Mouse (Mus musculus): ENCODE results near the gene Usp47. TPM values are rescaled to one million over a fixed set of nuclear protein-coding genes. Genes with fewer than 3 reads are reported as not detected.

Gene Usp47
- total RNA-seq, 1 experiment from 2014 or later, result 128 TPM

DNA sequence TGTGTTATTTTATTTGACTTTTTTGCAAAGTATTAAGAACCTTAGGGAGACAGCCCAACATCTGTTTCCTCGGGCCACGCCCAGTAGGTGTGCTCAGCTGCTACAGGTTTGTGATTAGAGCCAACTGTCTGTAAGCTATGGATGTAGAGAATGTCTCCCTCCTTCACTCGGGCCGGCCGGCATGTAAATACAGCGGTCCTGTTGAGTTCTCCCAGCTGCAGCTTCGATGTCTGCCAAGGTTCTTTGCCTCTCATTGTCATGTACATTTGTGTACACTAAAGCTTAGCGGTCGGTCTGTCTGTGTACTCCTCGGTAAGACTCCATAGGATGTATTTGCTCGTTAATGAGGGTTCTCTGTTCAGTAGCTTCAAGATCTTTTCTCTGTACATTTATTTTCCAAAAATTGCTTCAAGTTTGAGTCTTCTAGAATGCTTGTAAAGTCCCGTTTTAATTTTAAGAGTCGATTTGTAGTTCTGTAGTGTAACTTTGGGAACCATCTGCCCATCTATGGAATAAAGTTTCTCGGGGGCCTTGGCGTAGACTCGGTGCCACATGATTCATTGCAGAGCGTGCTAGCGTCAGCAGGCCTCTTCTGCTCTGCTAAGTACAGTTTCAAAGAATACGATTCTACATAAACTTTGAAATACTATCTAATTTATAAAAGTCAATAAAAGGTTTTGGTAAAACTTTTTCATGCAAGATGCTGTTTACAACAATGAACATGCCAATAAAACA is 87.5 kb downstream of the Usp47 start:
- no peak for ATAC-seq (replicated peaks; ENCODE audit: insufficient number of reproducible peaks, low FRiP score, low TSS enrichment, poor library complexity, severe bottlenecking)

GRCm38 (mm10) chr7:112117501-112117900 is 94.2 kb downstream of the Usp47 start:
- no peak for ATAC-seq (replicated peaks; ENCODE audit: insufficient number of reproducible peaks, low FRiP score, low TSS enrichment, poor library complexity, severe bottlenecking)

- no peak for ATAC-seq (replicated peaks; ENCODE audit: insufficient number of reproducible peaks, low FRiP score, low TSS enrichment, poor library complexity, severe bottlenecking)
Observed at GRCm38 (mm10) chr7:112118086-112118485, 94.8 kb downstream of the Usp47 start.

GRCm38 (mm10) chr7:112119248-112119647 is 95.9 kb downstream of the Usp47 start:
- no peak for ATAC-seq (replicated peaks; ENCODE audit: insufficient number of reproducible peaks, low FRiP score, low TSS enrichment, poor library complexity, severe bottlenecking)

GRCm38 (mm10) chr7:112120861-112121810 is 97.8 kb downstream of the Usp47 start:
- ATAC-seq (replicated peaks; ENCODE audit: insufficient number of reproducible peaks, low FRiP score, low TSS enrichment, poor library complexity, severe bottlenecking), result no peak

- no peak for ATAC-seq (replicated peaks; ENCODE audit: insufficient number of reproducible peaks, low FRiP score, low TSS enrichment, poor library complexity, severe bottlenecking)
Observed at GRCm38 (mm10) chr7:112121866-112122500, 98.7 kb downstream of the Usp47 start.

DNA sequence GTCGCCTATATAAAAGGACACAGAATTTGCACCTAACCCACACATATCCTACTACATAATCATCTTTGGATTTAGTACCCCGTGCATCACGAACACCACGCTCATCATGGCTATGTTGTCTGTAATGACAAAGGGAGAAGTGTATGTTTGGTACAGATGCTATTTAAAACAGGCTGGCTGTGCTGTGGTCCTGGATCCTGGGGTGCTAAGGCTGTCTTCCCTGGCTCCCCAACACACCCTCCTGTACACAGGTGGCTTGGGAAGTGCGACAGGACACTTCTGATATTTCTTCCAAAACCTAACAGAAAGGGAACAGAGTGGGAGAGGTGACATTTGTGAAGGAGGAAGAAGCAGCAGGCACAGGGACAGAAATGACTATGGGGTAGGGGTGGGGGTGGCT is 100.3 kb downstream of the Usp47 start:
- ATAC-seq (replicated peaks; ENCODE audit: insufficient number of reproducible peaks, low FRiP score, low TSS enrichment, poor library complexity, severe bottlenecking), result no peak

DNA sequence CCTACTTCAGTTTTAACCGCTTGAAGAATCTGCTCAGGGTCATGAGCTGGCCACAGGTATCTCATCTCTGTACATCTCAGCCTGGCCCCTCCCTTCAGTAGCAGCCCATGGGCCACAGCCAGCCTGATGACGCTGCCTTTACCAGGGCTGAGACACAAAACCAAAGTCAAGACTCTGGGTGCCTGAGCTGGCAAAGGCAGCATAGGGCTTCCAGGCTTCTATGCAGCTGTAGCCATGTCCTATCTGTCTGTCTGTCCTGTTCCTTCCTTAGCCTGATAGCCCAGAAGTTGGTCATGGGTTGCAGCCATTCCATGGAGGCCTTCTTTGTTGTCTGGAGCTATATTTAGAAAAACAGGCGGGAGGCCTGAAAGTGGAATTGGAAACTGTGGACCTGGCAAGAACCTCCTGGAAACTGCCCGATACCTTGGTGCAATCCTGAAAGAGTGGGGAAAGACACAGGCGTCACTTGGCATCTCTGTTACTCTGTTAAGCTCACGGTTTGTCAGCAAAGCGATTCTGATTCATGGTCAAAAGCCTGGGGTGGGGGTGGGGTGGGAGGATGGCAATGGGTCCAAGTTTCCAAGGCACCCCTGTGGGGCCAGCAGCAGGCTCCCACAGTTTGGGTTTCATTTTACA is 102.4 kb downstream of the Usp47 start:
- no peak for ATAC-seq (replicated peaks; ENCODE audit: insufficient number of reproducible peaks, low FRiP score, low TSS enrichment, poor library complexity, severe bottlenecking)

- ATAC-seq (replicated peaks; ENCODE audit: insufficient number of reproducible peaks, low FRiP score, low TSS enrichment, poor library complexity, severe bottlenecking), result no peak
Observed at GRCm38 (mm10) chr7:112127085-112127637, 103.9 kb downstream of the Usp47 start.

- no peak for ATAC-seq (replicated peaks; ENCODE audit: insufficient number of reproducible peaks, low FRiP score, low TSS enrichment, poor library complexity, severe bottlenecking)
Observed at GRCm38 (mm10) chr7:112127954-112128353, 104.7 kb downstream of the Usp47 start.

DNA sequence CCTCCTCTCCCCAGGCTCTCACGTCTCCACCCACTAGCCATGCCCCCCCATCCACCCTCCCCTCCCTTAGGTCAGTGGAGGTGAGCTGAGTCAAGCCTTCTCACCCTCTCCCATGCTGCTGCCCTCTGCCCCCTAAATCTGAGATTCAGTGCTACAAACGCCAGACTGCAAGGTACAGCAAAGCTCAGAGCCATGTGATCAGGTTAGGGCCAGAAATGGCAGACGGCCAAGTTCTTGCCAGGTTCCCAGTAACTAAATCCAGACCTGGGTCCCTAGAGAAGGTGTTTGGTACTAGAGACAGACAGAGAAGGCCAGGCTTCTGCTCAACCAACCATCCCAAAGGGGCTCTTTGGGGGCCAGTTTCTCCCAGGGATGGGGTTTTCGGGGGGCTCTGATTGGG is 105.5 kb downstream of the Usp47 start:
- ATAC-seq (replicated peaks; ENCODE audit: insufficient number of reproducible peaks, low FRiP score, low TSS enrichment, poor library complexity, severe bottlenecking), result no peak

DNA sequence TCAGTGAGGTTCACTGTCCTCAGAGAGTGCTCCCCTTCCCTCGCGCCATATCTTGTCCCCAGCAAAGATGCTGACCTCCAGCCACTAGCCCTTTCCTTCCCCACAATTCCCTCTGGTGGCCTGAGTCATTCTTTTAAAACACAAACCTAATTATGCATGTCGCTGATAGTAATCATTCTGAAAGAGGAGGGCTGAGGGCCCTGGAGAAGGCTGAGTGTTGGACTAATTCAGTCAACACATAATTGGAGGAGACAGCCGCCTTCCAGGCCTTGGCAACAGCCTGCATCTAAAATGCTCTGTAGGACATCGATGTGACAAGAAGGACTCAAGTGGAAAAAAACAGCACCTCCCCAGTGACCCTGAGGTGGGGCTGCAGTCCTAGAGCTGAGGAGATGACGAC is 106.5 kb downstream of the Usp47 start:
- no peak for ATAC-seq (replicated peaks; ENCODE audit: insufficient number of reproducible peaks, low FRiP score, low TSS enrichment, poor library complexity, severe bottlenecking)

- no peak for ATAC-seq (replicated peaks; ENCODE audit: insufficient number of reproducible peaks, low FRiP score, low TSS enrichment, poor library complexity, severe bottlenecking)
Observed at GRCm38 (mm10) chr7:112130660-112131059, 107.4 kb downstream of the Usp47 start.

GRCm38 (mm10) chr7:112132005-112132404 is 108.7 kb downstream of the Usp47 start:
- no peak for ATAC-seq (replicated peaks; ENCODE audit: insufficient number of reproducible peaks, low FRiP score, low TSS enrichment, poor library complexity, severe bottlenecking)

DNA sequence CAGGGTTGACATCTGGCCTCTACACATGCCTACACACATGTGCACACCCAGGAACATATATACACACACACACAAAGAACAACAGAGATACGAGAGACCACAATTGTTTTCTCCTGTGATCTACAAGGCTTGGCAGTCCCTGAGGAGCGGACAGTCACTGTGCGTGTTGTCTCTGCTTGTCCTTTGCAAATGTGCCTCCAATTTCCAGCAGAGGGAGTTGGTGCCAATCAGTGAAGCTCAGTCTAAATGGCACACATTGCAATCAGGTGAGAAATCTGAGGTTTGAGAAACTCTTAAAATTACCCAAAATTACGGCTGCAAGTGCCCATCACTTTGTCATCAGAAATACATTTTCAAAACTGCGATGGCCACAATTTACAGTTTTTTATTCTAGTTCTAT is 110.0 kb downstream of the Usp47 start:
- ATAC-seq (replicated peaks; ENCODE audit: insufficient number of reproducible peaks, low FRiP score, low TSS enrichment, poor library complexity, severe bottlenecking), result no peak

- no peak for ATAC-seq (replicated peaks; ENCODE audit: insufficient number of reproducible peaks, low FRiP score, low TSS enrichment, poor library complexity, severe bottlenecking)
Observed at GRCm38 (mm10) chr7:112135161-112135560, 111.9 kb downstream of the Usp47 start.

DNA sequence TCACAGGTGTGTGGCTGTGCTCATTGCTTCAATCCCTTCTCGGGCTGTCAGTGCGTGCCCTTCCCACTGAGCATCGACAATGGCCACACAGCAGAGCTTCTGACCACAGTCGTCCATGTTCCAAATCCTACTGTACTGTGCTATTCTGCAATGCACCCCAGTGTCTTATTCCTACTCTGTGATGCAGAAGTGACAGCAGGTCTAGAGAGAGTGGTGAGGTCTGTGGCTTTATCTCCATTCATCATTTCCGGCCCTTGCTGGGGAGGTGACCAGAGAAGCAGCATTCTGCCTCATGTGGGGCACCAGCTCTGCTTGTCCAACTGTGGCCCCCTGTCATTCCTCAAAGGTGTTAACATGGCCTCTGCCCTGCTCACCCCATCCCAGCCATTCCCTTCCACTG is 113.2 kb downstream of the Usp47 start:
- no peak for ATAC-seq (replicated peaks; ENCODE audit: insufficient number of reproducible peaks, low FRiP score, low TSS enrichment, poor library complexity, severe bottlenecking)

GRCm38 (mm10) chr7:112138168-112138508 is 114.8 kb downstream of the Usp47 start:
- no peak for ATAC-seq (replicated peaks; ENCODE audit: insufficient number of reproducible peaks, low FRiP score, low TSS enrichment, poor library complexity, severe bottlenecking)
